Mouse (Mus musculus): ENCODE measurements around the gene Wdr81.

- TF ChIP-seq CTCF (IDR thresholded peaks at IDR 0.05; ENCODE audit: low read depth, low read length) (peak; percentile 60), POLR2A (IDR thresholded peaks at IDR 0.05; ENCODE audit: extremely low read depth, insufficient read depth, low read length) (peak; percentile 78)
Observed at GRCm38 (mm10) chr11:75453991-75454930, at the start of gene Wdr81.

Measured in liver, adult 2 months (tissue).